Mouse (Mus musculus) lung, embryonic 14.5 days (tissue): ENCODE measurements around the gene Pcolce. TPM values are rescaled to one million over a fixed set of nuclear protein-coding genes. Genes with fewer than 3 reads are reported as not detected.

Experiments used
- ATAC-seq: fragments of 200-750 bp; cut with Nextera tagmentation; 2 replicates; pipeline ENCODE4 v1.8.0; 2017; ENCODE audit warnings: mild to moderate bottlenecking, moderate TSS enrichment, moderate library complexity; ENCODE audit not compliant: insufficient read depth
- DNase-seq: peaks from one replicate; pipeline ENCODE4 v3.0.0-alpha.2; 2015
- H3K27ac ChIP-seq: fragments of 300-500 bp; sonication (generic); 2 replicates; pipeline ENCODE4 v1.5.1; 2014; ENCODE audit warnings: low read depth, mild to moderate bottlenecking, moderate library complexity
- H3K27me3 ChIP-seq: fragments of 300-500 bp; sonication (generic); 2 replicates; pipeline ENCODE4 v1.6.1; 2014; ENCODE audit warnings: low read length, control low read depth; ENCODE audit not compliant: insufficient read depth
- H3K36me3 ChIP-seq: fragments of 300-500 bp; sonication (generic); 2 replicates; pipeline ENCODE4 v1.6.1; 2014; ENCODE audit warnings: control low read depth; ENCODE audit not compliant: insufficient read depth
- H3K4me1 ChIP-seq: fragments of 300-500 bp; sonication (generic); 2 replicates; pipeline ENCODE4 v1.6.1; 2014; ENCODE audit warnings: antibody characterized with exemption, control low read depth; ENCODE audit not compliant: insufficient read depth
- H3K4me2 ChIP-seq: fragments of 300-500 bp; sonication (generic); 2 replicates; pipeline ENCODE4 v1.6.1; 2014; ENCODE audit warnings: mild to moderate bottlenecking
- H3K4me3 ChIP-seq: fragments of 300-500 bp; sonication (generic); 2 replicates; pipeline ENCODE4 v1.5.1; 2014; ENCODE audit warnings: low read depth, low read length
- H3K9ac ChIP-seq: fragments of 300-500 bp; sonication (generic); 2 replicates; pipeline ENCODE4 v1.6.1; 2014
- H3K9me3 ChIP-seq: fragments of 300-500 bp; sonication (generic); 2 replicates; pipeline ENCODE4 v1.6.1; 2016; ENCODE audit warnings: low read depth, low read length, control low read depth
- CTCF ChIP-seq: IDR thresholded peaks from 2 replicates; pipeline ENCODE4 v1.5.1; 2016; ENCODE audit warnings: antibody characterized with exemption, low read depth
- WGBS: fragments of 180-500 bp; shearing (Covaris S2); extraction: QIAGEN DNeasy Blood & Tissue Kit; methylation state at CpG from one replicate; pipeline ENCODE4 v1.1.7; 2014; 5-methylcytosine and 5-hydroxymethylcytosine counted together
- polyA plus RNA-seq: library from polyadenylated mRNA; unstranded; fragments of >200 nt; fragmentation: Nextera tagmentation; extraction: Ambion mirVana; gene quantifications from 2 replicates; pipeline ENCODE4 v1.2.1, GENCODE M21; 2014

Gene Pcolce
- polyA plus RNA-seq: 130 and 148 TPM in 2 replicates

- WGBS: 46% methylated on average over 11 of the region's 11 CpGs
- TF ChIP-seq CTCF: no peak
- Histone ChIP-seq H3K9ac (peak within 1 kb of the TSS; percentile 6; the same call in 1 of the 2 replicates), H3K9me3 (no peaks in the 10 kb centered on the region), H3K27ac (no peak within 1 kb of the TSS), H3K36me3 (no peaks in the 10 kb centered on the region), H3K4me2 (no peak within 1 kb of the TSS), H3K27me3 (no peaks in the 10 kb centered on the region), H3K4me3 (no peak within 1 kb of the TSS), H3K4me1 (peaks cover 28% of the 10 kb centered on the region)
- DNase-seq: no peak
- no peak for ATAC-seq
Observed at GRCm38 (mm10) chr5:137613550-137613949, at the start of gene Pcolce. Gene Pcolce, minus strand, starts transcription at chr5:137613784.

GRCm38 (mm10) chr5:137663057-137663456 is 49.5 kb upstream of the Pcolce start:
- Histone ChIP-seq H3K27me3 (no peaks in the 10 kb centered on the region), H3K36me3 (peaks cover 71% of the 10 kb centered on the region), H3K4me2 (no peak overlapping the region), H3K9me3 (no peaks in the 10 kb centered on the region), H3K27ac (no peak overlapping the region), H3K4me1 (no peaks in the 10 kb centered on the region), H3K9ac (no peak overlapping the region), H3K4me3 (no peak overlapping the region)
- DNase-seq (no peak), ATAC-seq (no peak)
- WGBS: 75% methylated on average over 9 of the region's 9 CpGs
- no peak for TF ChIP-seq CTCF

- H3K36me3 ChIP-seq: peaks cover 50% of the 10 kb centered on the region
- no peaks in the 10 kb centered on the region for H3K4me1 ChIP-seq
- H3K27me3 ChIP-seq: no peaks in the 10 kb centered on the region
- no peak overlapping the region for H3K4me2 ChIP-seq
- 79% methylated on average over 6 of the region's 6 CpGs for WGBS
- no peaks in the 10 kb centered on the region for H3K9me3 ChIP-seq
- H3K9ac ChIP-seq: no peak overlapping the region
- no peak for ATAC-seq
- DNase-seq: no peak
- H3K27ac ChIP-seq: no peak overlapping the region
- no peak for TF ChIP-seq CTCF
- no peak overlapping the region for H3K4me3 ChIP-seq
Observed at GRCm38 (mm10) chr5:137660064-137660688, 46.6 kb upstream of the Pcolce start.

GRCm38 (mm10) chr5:137656977-137657376 is 43.4 kb upstream of the Pcolce start:
- Histone ChIP-seq H3K27ac (no peak overlapping the region), H3K27me3 (no peaks in the 10 kb centered on the region), H3K4me1 (no peaks in the 10 kb centered on the region), H3K9ac (no peak overlapping the region), H3K36me3 (peaks cover 35% of the 10 kb centered on the region), H3K4me2 (no peak overlapping the region), H3K9me3 (no peaks in the 10 kb centered on the region), H3K4me3 (no peak overlapping the region)
- ATAC-seq (peak; percentile 65), DNase-seq (peak; percentile 93)
- WGBS: 20% methylated on average over 6 of the region's 6 CpGs
- peak; percentile 87 for TF ChIP-seq CTCF

- Histone ChIP-seq H3K4me2 (no peak overlapping the region), H3K9me3 (no peaks in the 10 kb centered on the region), H3K27me3 (no peaks in the 10 kb centered on the region), H3K27ac (no peak overlapping the region), H3K4me1 (peaks cover 3% of the 10 kb centered on the region; the same call in 1 of the 2 replicates), H3K4me3 (no peak overlapping the region), H3K36me3 (peaks cover 34% of the 10 kb centered on the region), H3K9ac (no peak overlapping the region)
- DNase-seq: peak; percentile 51
- 68% methylated on average over 7 of the region's 7 CpGs for WGBS
- TF ChIP-seq CTCF: peak; percentile 56
- ATAC-seq: no peak
Observed at GRCm38 (mm10) chr5:137654746-137655145, 41.2 kb upstream of the Pcolce start.

- Histone ChIP-seq H3K4me3 (no peak overlapping the region), H3K36me3 (peaks cover 23% of the 10 kb centered on the region), H3K4me2 (no peak overlapping the region), H3K9ac (no peak overlapping the region), H3K27ac (no peak overlapping the region), H3K4me1 (peaks cover 5% of the 10 kb centered on the region; the same call in 1 of the 2 replicates), H3K9me3 (no peaks in the 10 kb centered on the region), H3K27me3 (no peaks in the 10 kb centered on the region)
- no peak for DNase-seq
- WGBS: 87% methylated on average over 10 of the region's 10 CpGs
- no peak for TF ChIP-seq CTCF
- ATAC-seq: no peak
Observed at GRCm38 (mm10) chr5:137653366-137653765, 39.8 kb upstream of the Pcolce start.

GRCm38 (mm10) chr5:137652474-137652873 is 38.9 kb upstream of the Pcolce start:
- peak; percentile 87 for TF ChIP-seq CTCF
- Histone ChIP-seq H3K4me2 (no peak overlapping the region), H3K36me3 (peaks cover 23% of the 10 kb centered on the region), H3K27me3 (no peaks in the 10 kb centered on the region), H3K9me3 (no peaks in the 10 kb centered on the region), H3K4me3 (no peak overlapping the region), H3K9ac (no peak overlapping the region), H3K4me1 (peaks cover 5% of the 10 kb centered on the region; the same call in 1 of the 2 replicates), H3K27ac (no peak overlapping the region)
- ATAC-seq: 0 out of 2 replicates have a peak, but pooled peaks have one; percentile 31
- DNase-seq: peak; percentile 90
- WGBS: 21% methylated on average over 3 of the region's 3 CpGs
